Mouse (Mus musculus) mesoderm, embryonic 11.5 days (tissue): ENCODE measurements around the gene 3110082I17Rik.
"Not testable (repeated sequence)": the region's sequence is repeated elsewhere in the genome, so short reads cannot be mapped to it uniquely, and the experiment has no call there.

Source experiments
- DNase-seq: peaks from one replicate; pipeline ENCODE4 v3.0.0-alpha.2; 2012; ENCODE audit warnings: low read depth, low spot score

Gene 3110082I17Rik

DNA sequence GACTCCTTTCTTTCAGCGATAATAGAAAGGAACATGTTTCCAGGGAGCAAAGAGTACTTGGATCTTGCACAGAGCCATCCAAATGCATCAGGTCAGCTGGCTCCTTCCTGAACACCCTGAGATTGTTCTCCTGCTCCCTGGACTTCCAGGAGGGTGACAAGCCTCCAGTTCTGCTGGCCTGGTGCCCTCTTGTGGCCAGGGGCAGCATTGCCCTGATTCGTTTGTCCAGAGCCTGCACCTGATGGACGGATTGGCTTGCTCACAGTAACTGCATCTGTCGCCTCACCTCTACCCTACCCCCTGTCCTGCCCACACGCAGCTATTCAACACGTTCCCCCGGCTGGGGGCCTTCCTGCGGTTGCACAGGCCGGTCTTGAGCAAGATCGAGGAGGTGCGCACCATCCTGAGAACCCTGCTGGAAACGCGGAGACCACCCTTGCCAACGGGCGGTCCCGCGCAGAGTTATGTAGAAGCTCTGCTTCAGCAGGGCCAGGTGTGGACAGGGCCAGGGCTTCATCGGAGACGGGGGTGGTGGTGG lies 105.0 kb downstream of the 3110082I17Rik start:
- DNase-seq = peak; percentile 77

DNA sequence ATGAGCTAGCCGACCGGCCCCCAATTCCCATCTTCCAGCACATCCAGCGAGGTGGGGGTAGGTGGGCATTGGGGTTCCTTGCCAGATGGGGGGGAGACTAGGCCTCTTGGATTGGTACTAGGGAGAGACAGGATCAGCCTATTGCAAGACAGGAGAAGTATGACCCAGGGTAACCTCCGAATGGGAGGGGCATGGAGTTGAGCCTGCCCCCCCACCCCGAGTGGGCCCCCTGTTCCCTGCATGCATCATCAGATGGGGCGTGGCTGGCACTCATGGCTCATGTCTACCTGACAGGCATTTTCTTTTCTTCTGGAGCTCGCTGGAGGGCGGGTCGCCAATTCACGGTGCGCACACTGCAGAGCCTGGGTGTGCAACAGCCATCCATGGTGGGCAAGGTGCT lies 106.4 kb downstream of the 3110082I17Rik start:
- DNase-seq = no peak

DNA sequence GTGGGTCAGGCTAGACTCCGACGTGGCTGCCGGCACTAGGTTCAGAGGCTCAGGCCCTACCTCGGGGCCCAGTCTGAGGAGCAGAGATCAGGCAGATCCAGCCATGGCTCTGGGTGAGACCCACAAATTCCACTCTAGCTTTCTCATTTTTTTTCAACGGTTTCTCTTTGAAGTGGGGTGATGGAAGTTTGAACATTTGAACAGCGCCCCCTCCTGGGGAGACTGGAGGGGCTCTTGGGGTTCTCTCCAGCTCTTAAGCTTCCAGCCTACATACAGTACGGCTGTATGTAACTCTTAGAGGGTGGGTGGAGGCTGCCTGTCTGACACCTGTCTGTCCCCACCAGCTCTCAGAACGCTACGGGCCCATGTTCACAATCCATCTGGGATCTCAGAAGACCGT lies 106.8 kb downstream of the 3110082I17Rik start:
- peak; percentile 55 for DNase-seq

DNA sequence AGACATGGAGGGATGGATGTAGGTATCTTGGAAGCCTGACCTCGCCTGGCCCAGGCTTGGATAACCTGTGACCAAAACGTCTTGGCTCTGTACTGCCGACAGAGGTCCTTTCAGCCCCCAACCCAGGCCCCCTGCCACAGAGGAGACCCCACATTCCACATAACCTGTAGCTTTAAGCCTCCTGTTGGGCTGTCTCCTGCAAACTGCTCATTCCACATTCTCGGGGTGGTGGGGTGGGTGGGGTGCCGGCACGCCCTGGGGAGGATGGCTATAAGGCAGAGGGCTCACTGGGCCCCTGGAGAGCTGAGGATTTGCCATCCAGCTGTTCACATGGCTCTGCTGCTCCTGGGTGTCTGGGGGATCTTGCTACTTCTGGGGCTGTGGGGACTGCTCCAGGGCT lies 108.0 kb downstream of the 3110082I17Rik start, which contains the start of gene Cyp2w1:
Cyp2w1 (plus strand) TSS at position 301 of the 400 bp plus-strand sequence.
- no peak for DNase-seq

DNA sequence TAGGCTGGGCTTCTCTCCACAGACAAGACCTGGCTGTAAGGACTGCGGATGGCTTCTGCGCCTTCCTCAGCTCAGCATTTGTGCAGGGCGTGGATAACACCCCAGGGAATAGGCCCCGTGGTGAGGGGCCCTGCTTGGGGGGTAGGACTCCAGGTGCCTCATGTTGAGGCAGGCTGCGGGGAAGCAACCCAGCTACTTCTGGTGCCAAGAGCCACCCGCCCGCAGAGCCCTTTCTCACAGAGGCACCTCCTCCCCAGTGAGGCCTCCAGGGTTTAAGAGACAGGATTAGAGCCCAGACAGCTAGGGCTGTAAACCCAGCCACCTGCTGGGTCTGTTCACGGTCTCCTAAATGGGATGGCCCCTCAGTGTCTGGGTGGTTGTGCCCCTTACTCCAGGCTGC lies 108.7 kb downstream of the 3110082I17Rik start:
- DNase-seq = no peak

DNA sequence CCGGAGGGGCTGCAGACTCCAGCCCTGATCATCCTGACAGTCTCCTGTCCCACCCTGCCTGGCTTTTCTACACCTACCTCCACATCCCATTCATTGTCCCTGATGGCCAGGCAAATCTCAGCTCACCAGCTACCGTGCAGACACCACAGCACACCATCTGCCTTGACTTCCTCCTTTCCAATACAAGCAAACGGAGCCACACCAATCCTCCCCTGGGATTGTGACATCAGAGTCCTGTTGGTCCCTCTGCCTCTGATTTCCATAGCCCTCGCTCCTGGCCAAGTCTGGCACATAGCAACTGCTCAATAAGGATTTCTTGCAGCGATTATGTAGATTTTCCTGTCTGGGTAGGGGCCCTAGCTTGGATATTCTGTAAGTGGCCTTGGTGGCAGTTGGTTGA lies 109.2 kb downstream of the 3110082I17Rik start, which contains the start of gene Cox19:
Cox19 (minus strand) TSS at position 285 of the 400 bp plus-strand sequence.
- DNase-seq = no peak

DNA sequence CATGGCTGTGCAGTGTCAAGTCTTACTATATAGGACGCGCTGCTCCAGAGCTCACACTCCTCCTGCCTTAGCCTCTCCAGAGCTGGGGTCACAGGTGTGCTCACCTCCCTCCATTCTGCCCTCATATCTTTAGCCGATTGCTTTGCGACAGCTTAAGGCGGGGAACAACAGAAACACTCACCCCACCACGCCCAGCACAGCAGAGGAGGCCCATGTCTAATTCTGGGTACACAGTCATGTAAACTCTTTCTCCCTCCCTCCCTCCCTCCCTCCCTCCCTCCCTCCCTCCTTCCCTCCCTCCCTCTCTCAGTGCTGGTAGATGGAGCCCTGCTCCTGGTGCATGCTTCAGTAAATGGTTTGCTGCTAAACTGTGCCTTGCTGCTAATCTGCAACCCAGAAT lies 110.6 kb downstream of the 3110082I17Rik start:
- no peak for DNase-seq

DNA sequence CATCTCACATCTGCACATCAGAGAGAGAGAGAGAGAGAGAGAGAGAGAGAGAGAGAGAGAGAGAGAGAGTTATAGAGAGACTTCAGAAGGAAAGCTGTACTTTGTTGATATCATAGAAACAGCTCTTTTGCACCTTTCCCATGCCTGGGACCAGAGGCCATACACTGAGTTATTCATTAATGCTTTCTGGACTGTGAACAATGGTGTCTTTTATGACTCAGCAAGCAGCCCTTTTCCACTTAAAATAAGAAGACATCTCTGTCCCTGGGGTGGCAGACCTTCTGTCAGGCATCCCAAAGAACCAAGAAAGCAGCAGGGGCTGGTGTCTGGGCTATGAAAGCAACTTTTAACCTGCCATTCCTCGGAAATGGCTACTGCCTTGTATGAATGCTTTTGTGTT lies 113.1 kb downstream of the 3110082I17Rik start:
- no peak for DNase-seq

DNA sequence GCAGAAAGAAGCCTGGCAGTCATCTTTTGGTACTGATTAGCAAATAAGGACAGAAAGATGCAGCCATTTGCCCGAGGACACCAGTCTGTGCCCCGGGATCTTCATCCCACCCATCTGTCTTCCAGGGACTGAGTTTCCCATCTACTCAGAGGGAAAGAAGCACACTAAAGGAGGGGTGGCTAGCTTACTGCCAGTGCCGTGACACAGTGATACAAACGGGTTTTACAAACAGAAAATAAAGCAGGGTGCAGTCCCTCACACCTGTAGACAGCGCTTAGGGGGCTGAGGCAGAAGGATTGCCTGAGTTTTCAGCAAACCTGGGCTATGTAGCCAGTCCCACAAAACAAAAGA lies 115.0 kb downstream of the 3110082I17Rik start:
- DNase-seq = no peak

DNA sequence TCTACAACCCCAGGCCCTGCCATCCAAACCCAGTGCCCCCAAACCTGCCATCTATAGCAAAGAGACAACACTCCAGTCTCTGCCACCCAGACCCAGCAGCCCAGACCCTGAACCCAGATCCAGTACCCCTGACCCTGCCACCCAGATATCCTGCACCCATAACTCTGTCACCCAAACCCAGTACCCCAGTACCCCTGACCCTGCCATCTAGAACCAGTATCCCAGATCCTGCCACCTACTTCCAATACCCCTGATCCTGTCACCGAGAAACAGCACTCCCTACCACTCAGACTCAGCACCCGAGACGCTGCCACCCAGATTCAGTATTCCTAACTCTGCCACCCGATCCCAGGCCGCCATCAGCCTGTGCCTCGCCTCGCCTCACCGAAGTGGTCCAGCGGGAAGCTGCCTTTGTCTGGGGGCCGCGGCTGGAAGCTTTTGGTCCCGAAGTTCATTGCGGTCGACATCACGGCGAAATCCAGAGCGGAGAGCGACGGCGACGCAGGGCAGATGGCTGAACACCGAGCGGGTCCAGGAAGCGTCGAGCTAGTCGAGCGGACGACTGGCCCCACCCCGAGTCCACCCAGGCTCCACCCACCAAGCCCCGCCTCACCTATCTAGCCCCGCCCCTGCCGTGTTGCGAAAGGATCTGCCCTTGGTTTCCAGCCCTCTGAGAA lies 115.5 kb downstream of the 3110082I17Rik start:
- peak; percentile 94 for DNase-seq

DNA sequence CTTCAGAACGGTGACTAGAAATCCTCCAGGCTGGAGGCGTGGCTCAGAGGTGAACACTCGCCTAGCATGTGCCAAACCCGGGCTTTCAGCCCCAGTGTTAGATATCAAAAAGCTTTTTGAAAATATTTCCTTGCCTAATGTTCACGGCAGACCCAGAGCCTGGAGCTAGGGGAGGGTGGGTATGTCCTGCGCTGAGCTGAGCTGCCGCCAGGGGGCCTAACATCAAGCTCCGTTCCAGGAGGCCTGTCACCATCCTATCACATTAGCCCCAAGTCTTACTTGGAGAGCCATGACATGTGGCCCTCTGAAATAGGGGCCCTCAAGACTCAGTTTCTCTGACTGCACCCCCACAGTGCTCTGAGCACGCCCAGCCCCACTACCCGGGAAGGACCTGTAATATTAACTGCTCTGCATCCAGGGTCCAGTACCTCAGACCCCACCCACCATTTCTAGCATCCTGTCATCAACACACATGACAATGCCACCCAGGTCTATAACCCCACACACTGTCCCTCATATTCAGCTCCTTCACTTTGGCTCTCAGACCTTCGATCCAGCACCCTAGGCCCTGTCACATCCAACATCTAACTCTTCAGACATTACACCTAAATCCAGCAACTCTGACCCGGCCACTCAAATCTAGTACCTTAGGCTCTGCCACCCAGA lies 116.2 kb downstream of the 3110082I17Rik start:
- peak; percentile 87 for DNase-seq

DNA sequence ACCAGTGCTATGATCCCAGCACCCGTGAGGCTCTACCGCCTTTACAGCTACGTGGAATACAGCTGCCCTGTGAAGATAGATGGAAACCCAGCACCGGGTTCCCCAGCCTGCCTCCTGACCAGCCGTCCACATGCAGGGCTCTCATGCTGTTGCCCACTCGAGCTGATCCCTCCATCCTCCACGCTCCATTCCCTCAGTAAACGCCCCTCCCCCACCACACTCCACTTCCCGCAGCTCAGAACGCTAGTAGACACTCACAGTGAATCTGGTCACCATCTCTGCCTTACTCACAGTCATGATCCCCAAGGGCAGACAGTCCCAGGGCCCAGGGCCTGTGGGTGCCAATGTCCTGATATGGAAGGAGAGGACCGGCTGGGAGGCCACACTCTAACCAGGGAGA lies 121.4 kb downstream of the 3110082I17Rik start:
- DNase-seq = no peak

DNA sequence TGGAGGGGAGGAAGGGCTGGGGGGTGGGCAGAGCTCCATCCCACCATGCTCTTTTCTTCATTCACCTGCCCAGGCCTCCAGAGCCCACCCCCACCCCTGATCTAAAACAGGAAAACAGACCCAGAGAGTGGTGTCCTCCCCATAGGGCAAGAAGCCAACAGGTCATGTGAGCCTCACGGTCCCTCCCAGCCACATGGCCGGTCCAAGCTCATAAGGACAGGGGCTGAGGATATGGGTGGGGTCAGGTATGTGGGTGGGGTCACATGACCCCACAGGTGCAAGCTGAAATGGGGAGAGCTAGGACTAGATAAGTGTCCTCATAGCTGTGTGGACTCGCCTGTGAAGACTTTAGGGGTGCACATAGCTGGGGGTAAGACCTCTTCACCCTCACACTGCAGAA lies 121.9 kb downstream of the 3110082I17Rik start:
- no peak for DNase-seq

DNA sequence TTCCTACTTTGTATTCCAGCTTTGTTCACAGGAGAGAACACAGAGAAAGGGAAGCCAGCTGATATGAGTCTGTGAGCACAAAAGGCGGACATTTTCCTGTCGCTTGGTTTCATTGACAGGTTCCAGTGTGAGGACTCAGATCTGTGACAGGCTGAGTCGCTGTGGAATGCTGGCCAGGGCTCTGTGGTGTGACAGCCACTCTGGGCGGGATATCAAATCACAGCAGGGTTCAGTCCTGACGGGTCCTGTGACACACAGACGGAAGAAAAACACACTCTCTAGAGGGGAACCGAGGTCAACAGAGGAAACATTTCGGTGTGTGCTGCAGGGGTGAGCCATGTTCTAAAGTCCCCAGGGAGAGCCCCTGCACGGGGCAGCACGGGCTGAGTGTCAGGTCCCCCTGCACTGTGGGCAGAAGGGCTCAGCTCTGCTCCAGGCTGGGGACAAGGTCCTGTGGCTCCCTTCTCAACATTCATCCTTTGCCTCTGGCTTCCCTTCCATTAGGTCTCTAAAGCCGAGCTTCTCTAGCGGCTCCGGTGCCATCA lies 122.4 kb downstream of the 3110082I17Rik start:
- DNase-seq = no peak

DNA sequence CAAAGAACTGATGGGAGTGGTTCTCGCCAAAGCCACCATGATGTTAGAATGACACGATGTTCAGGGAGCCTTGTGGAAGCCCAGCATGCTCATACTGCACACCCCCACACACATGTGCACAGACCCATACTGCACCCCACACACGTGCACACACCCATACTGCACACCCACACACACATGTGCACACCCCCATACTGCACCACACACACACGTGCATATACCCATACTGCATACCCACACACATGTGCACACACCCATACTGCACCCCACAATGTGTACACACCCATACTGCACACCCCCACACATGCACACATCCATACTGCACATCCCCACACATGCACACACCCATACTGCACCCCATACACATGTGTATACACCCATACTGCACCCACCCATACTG lies 124.7 kb downstream of the 3110082I17Rik start:
- no peak for DNase-seq

DNA sequence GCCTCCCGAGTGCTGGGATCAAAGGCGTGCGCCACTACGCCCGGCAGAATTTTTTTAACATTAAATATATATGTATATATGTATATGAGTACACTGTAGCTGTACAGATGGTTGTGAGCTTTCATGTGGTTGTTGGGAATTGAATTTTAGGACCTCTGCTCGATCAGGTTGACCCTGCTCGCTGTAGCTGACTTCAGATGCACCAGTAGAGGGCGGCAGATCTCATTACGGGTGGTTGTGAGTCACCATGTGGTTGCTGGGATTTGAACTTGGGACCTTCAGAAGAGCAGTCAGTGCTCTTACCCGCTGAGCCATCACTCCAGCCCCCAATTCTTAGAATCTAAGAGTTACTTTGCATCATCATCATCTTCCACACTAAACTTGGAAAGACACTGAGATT lies 125.9 kb downstream of the 3110082I17Rik start:
- DNase-seq = not testable (repeated sequence)

DNA sequence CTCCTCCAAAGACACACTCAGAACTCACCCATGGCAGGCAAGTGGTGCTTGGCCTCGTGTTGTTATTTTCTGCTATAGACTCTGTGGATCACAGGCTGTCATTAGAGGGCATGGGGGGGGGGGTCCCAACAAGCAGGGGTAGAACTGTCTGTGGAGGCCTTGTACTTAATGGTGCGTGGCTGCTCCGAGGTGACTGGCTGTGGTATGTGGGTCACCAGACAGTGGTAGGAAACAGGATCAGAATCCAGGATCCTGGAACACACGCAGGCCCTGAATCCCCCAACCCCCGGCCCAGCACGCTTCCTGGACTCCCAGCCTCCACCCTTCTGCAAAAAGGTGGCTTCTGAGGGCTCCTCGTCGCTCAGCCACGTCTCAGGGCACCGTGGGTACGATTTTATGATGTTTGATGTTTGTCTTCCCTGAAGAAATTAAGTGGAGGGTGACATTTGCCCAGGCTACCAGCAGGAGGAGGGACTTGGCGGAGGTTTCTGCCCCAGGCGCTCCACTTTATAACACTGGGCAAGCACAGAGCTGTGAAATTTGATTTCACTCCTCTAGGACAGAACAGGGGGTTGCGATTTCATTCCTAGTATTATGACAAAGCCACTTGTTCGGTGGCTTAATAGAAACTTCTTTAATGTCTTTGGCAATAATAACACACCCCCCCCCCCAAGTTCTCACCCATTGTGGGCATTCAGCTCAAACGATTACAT lies 126.9 kb downstream of the 3110082I17Rik start:
- no peak for DNase-seq

DNA sequence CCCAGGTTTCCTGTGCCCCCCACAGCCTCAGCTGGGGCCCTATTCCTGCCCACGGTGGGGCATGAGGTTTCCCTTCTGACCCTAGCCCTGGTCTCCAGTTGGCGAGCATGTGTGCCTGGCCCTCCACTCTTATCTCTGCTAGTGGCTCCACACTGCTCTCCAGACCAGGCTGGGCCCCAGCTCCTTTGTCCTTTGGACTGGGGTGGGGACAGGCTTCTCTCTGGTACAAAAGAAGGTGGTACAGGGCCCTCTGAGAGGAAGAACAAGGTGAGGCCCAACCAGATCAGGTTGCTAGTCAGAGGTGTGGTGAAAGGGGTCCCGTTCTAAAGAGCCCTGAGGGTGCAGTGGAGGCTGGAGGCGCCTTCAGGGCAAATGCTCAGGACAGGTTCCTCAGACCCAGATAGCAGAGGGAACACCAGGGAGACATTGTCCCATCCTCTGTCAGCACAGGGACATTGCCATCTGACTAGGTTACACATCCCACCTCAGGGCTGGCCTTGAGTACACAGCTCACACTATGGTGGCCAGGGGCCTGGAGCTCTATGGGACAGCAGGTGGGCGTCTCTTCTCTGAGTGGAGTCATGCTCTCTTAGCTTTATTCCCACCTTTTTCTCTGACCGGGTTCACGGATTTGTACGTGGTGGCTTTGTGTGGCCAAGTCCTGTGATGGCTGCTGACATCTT lies 127.6 kb downstream of the 3110082I17Rik start:
- DNase-seq = no peak

DNA sequence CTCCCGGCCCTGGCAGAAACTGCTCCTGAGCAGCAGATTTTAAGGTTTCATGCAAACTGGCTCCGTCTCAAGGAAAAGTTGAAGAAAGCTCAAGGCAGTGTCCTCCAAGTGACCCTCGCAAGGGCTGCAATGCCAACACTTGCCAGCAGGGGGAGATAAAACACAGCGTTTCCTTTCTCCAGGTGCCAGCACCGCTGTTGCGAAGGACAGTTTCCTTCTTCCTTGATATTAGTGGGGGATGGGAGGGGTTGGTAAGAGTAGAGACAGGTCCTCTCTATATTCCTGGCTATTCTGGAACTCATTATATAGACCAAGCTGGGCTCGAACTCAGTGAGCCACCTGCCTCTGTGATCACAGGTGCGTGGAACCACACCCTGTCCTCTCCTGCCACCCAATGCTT lies 128.6 kb downstream of the 3110082I17Rik start:
- DNase-seq = peak; percentile 80

DNA sequence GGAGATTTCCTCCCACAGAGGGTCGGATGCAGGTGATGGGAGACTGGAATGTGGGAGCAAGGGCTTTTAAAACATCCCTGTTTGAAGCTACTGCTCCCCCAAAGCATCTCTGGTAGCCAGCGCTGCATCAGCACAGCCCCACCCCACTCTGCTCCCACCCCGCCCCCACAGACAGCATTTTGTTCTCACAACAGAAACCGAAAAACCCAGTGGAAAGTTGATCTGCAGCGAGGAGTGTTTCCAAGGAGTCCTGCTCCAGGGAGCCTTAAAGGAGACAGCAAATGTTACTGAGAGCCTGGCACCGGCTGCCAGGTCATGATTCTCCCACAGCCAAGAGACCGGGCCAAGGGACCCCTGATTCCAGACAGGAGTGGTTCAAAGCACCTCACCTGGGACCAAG lies 129.6 kb downstream of the 3110082I17Rik start:
- no peak for DNase-seq

DNA sequence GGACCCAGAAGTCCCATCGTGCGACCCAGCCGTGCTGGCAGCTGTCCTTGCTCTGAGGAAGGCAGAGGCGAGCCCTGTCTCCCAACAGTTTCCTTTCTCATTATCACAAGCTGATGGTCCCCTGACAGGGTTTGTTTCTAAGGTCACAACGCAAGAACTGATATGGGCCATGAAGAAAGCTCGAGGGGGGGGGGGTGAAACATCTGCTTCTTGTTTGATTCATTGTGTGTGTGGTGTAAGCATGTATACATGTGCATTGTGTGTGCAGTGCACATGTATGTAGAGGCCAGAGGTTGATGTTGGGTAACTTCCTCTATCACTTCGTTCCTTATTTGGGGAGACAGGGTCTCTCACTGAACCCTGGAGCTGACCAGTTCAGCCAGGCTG lies 132.7 kb downstream of the 3110082I17Rik start:
- no peak for DNase-seq
